Mouse (Mus musculus) midbrain, embryonic 14.5 days (tissue): ENCODE results near the gene Wdr25. TPM values are rescaled to one million over a fixed set of nuclear protein-coding genes. Genes with fewer than 3 reads are reported as not detected.

Source experiments
- ATAC-seq: fragments of 200-750 bp; cut with Nextera tagmentation; 2 replicates; pipeline ENCODE4 v1.8.0; 2017; ENCODE audit warnings: moderate number of reproducible peaks, moderate library complexity; ENCODE audit not compliant: low FRiP score, low TSS enrichment
- DNase-seq: peaks from one replicate; pipeline ENCODE4 v3.0.0-alpha.2; 2015
- H3K27ac ChIP-seq: fragments of 300-500 bp; sonication (generic); replicated peaks from 2 replicates; pipeline ENCODE4 v1.5.1; 2014; ENCODE audit warnings: mild to moderate bottlenecking, low read depth, low read length, moderate library complexity
- H3K27me3 ChIP-seq: fragments of 300-500 bp; sonication (generic); 2 replicates; pipeline ENCODE4 v1.6.1; 2014; ENCODE audit warnings: low read length, control low read depth, mixed read lengths; ENCODE audit not compliant: control insufficient read depth, insufficient read depth
- H3K36me3 ChIP-seq: fragments of 300-500 bp; sonication (generic); 2 replicates; pipeline ENCODE4 v1.6.1; 2014; ENCODE audit warnings: low read length, control low read depth; ENCODE audit not compliant: control insufficient read depth, insufficient read depth
- H3K4me1 ChIP-seq: fragments of 300-500 bp; sonication (generic); 2 replicates; pipeline ENCODE4 v1.6.1; 2014; ENCODE audit warnings: mild to moderate bottlenecking, antibody characterized with exemption, low read length, control low read depth; ENCODE audit not compliant: control insufficient read depth, insufficient read depth
- H3K4me2 ChIP-seq: fragments of 300-500 bp; sonication (generic); 2 replicates; pipeline ENCODE4 v1.6.1; 2014; ENCODE audit warnings: mild to moderate bottlenecking, low read length, moderate library complexity
- H3K4me3 ChIP-seq: fragments of 300-500 bp; sonication (generic); replicated peaks from 2 replicates; pipeline ENCODE4 v1.5.1; 2014; ENCODE audit warnings: low read depth, low read length
- H3K9ac ChIP-seq: fragments of 300-500 bp; sonication (generic); replicated peaks from 2 replicates; pipeline ENCODE4 v1.6.1; 2014; ENCODE audit warnings: mild to moderate bottlenecking, low read length, moderate library complexity
- H3K9me3 ChIP-seq: fragments of 300-500 bp; sonication (generic); 2 replicates; pipeline ENCODE4 v1.6.1; 2016; ENCODE audit warnings: low read length, control low read depth, mixed read lengths; ENCODE audit not compliant: control insufficient read depth
- WGBS: fragments of 180-500 bp; shearing (Covaris S2); extraction: QIAGEN DNeasy Blood & Tissue Kit; methylation state at CpG from one replicate; pipeline ENCODE4 v1.1.7; 2014; 5-methylcytosine and 5-hydroxymethylcytosine counted together
- polyA plus RNA-seq: library from polyadenylated mRNA; unstranded; fragments of >200 nt; fragmentation: Nextera tagmentation; extraction: Ambion mirVana; gene quantifications from 2 replicates; pipeline ENCODE4 v1.2.1, GENCODE M21; 2014

Wdr25 gene
- polyA plus RNA-seq, 1 experiment from 2014 or later = 4.3 TPM

- H3K4me1 ChIP-seq = peaks cover 21% of the 10 kb centered on the region
- H3K4me2 ChIP-seq = no peak overlapping the region
- no peak overlapping the region for H3K27ac ChIP-seq
- H3K27me3 ChIP-seq = no peaks in the 10 kb centered on the region
- ATAC-seq = no peak
- no peak overlapping the region for H3K9ac ChIP-seq
- no peaks in the 10 kb centered on the region for H3K9me3 ChIP-seq
- 70% methylated on average over 9 of the region's 9 CpGs for WGBS
- no peaks in the 10 kb centered on the region for H3K36me3 ChIP-seq
- DNase-seq = no peak
- no peak overlapping the region for H3K4me3 ChIP-seq
These were observed 59.6 kb downstream of the Wdr25 start for GRCm38 (mm10) chr12:108953011-108953550.

GRCm38 (mm10) chr12:108953838-108954237 lies 60.4 kb downstream of the Wdr25 start:
- Histone ChIP-seq H3K4me2 (0 out of 2 replicates have a peak overlapping the region, but pooled peaks have one; percentile 15), H3K27me3 (no peaks in the 10 kb centered on the region), H3K36me3 (no peaks in the 10 kb centered on the region), H3K9ac (no peak overlapping the region), H3K27ac (no peak overlapping the region), H3K4me1 (peaks cover 28% of the 10 kb centered on the region), H3K9me3 (no peaks in the 10 kb centered on the region), H3K4me3 (no peak overlapping the region)
- DNase-seq = peak; percentile 68
- ATAC-seq = peak; percentile 27; the same call in 1 of the 2 replicates
- 11% methylated on average over 6 of the region's 6 CpGs for WGBS

GRCm38 (mm10) chr12:108954456-108954855 lies 61.0 kb downstream of the Wdr25 start:
- H3K4me2 ChIP-seq = no peak overlapping the region
- H3K4me1 ChIP-seq = peaks cover 33% of the 10 kb centered on the region
- H3K36me3 ChIP-seq = no peaks in the 10 kb centered on the region
- no peaks in the 10 kb centered on the region for H3K9me3 ChIP-seq
- no peak for ATAC-seq
- H3K27ac ChIP-seq = no peak overlapping the region
- no peak for DNase-seq
- H3K9ac ChIP-seq = no peak overlapping the region
- 41% methylated on average over 2 of the region's 2 CpGs for WGBS
- no peaks in the 10 kb centered on the region for H3K27me3 ChIP-seq
- H3K4me3 ChIP-seq = no peak overlapping the region

- Histone ChIP-seq H3K4me3 (no peak overlapping the region), H3K4me1 (peaks cover 43% of the 10 kb centered on the region), H3K27me3 (no peaks in the 10 kb centered on the region), H3K36me3 (no peaks in the 10 kb centered on the region), H3K9ac (no peak overlapping the region), H3K4me2 (peak overlapping the region; percentile 46), H3K27ac (no peak overlapping the region), H3K9me3 (no peaks in the 10 kb centered on the region)
- 34% methylated on average over 7 of the region's 7 CpGs for WGBS
- ATAC-seq (no peak), DNase-seq (peak; percentile 24)
These were observed 65.1 kb downstream of the Wdr25 start for GRCm38 (mm10) chr12:108958483-108958882.

- ATAC-seq (peak; percentile 41; the same call in 1 of the 2 replicates), DNase-seq (peak; percentile 75)
- Histone ChIP-seq H3K4me3 (peak overlapping the region; percentile 20; the same call in 1 of the 2 replicates), H3K4me1 (peaks cover 36% of the 10 kb centered on the region), H3K9ac (peak overlapping the region; percentile 32; the same call in 1 of the 2 replicates), H3K36me3 (no peaks in the 10 kb centered on the region), H3K9me3 (no peaks in the 10 kb centered on the region), H3K27ac (peak overlapping the region; percentile 58), H3K4me2 (peak overlapping the region; percentile 46), H3K27me3 (no peaks in the 10 kb centered on the region)
- WGBS = under 1% methylated on average over 23 of the region's 23 CpGs
These were observed 65.7 kb downstream of the Wdr25 start for GRCm38 (mm10) chr12:108958991-108959638.

- 14% methylated on average over 12 of the region's 12 CpGs for WGBS
- ATAC-seq = no peak
These were observed 66.3 kb downstream of the Wdr25 start for GRCm38 (mm10) chr12:108959639-108960219.

GRCm38 (mm10) chr12:108960225-108960624 lies 66.8 kb downstream of the Wdr25 start:
- Histone ChIP-seq H3K27ac (0 out of 2 replicates have a peak overlapping the region, but pooled peaks have one; percentile 20), H3K36me3 (no peaks in the 10 kb centered on the region), H3K9me3 (no peaks in the 10 kb centered on the region), H3K4me2 (peak overlapping the region; percentile 46; the same call in 1 of the 2 replicates), H3K4me3 (no peak overlapping the region), H3K27me3 (no peaks in the 10 kb centered on the region), H3K9ac (no peak overlapping the region), H3K4me1 (peaks cover 30% of the 10 kb centered on the region)
- peak; percentile 44 for ATAC-seq
- WGBS = 50% methylated on average over 10 of the region's 10 CpGs
- DNase-seq = peak; percentile 78

More at GRCm38 (mm10) chr12:108959639-108960219, 66.3 kb downstream of the Wdr25 start:
- Histone ChIP-seq H3K9ac (0 out of 2 replicates have a peak overlapping the region, but pooled peaks have one; percentile 32), H3K27ac (peak overlapping the region; percentile 58), H3K4me3 (peak overlapping the region; percentile 20; the same call in 1 of the 2 replicates), H3K27me3 (no peaks in the 10 kb centered on the region), H3K9me3 (no peaks in the 10 kb centered on the region), H3K4me1 (peaks cover 30% of the 10 kb centered on the region), H3K36me3 (no peaks in the 10 kb centered on the region), H3K4me2 (peak overlapping the region; percentile 46)
- DNase-seq = peak; percentile 46

- H3K4me1 ChIP-seq = 0 out of 2 replicates have a peak, but pooled peaks cover 4% of the 10 kb centered on the region
- no peak overlapping the region for H3K27ac ChIP-seq
- no peak for ATAC-seq
- H3K4me3 ChIP-seq = no peak overlapping the region
- no peak overlapping the region for H3K4me2 ChIP-seq
- no peaks in the 10 kb centered on the region for H3K9me3 ChIP-seq
- no peak for DNase-seq
- H3K36me3 ChIP-seq = no peaks in the 10 kb centered on the region
- H3K9ac ChIP-seq = no peak overlapping the region
- 81% methylated on average over 4 of the region's 4 CpGs for WGBS
- H3K27me3 ChIP-seq = no peaks in the 10 kb centered on the region
These were observed 74.2 kb downstream of the Wdr25 start for GRCm38 (mm10) chr12:108967631-108968030.
